Mouse (Mus musculus) testis, adult 2 months (tissue): ENCODE data around the gene Pms1.
"Not testable (repeated sequence)": the region's sequence is repeated elsewhere in the genome, so short reads cannot be mapped to it uniquely, and the experiment has no call there.

ENCODE experiments used
- CTCF ChIP-seq: fragments of 200-500 bp; IDR thresholded peaks from 2 replicates; pipeline ENCODE4 v1.5.1; 2012; ENCODE audit warnings: low read depth, mild to moderate bottlenecking, inconsistent platforms, low read length, moderate library complexity; ENCODE audit not compliant: control insufficient read depth, insufficient read depth, insufficient replicate concordance
- POLR2A ChIP-seq: fragments of 200-500 bp; IDR thresholded peaks from 2 replicates; pipeline ENCODE4 v1.6.1; 2012; ENCODE audit warnings: low read depth, mild to moderate bottlenecking, inconsistent platforms, low read length, moderate library complexity; ENCODE audit not compliant: control insufficient read depth

GRCm38 (mm10) chr1:53333527-53333926 lies 36.7 kb upstream of the Pms1 start:
- not testable (repeated sequence) for TF ChIP-seq POLR2A, CTCF
